Mouse (Mus musculus) hindbrain, embryonic 11.5 days (tissue): ENCODE data around the gene Asb6. TPM values are rescaled to one million over a fixed set of nuclear protein-coding genes. Genes with fewer than 3 reads are reported as not detected.

ENCODE experiments used
- ATAC-seq: fragments of 200-750 bp; cut with Nextera tagmentation; 2 replicates; pipeline ENCODE4 v1.8.0; 2017; ENCODE audit warnings: mild to moderate bottlenecking, moderate TSS enrichment, moderate library complexity; ENCODE audit not compliant: low FRiP score
- DNase-seq: peaks from one replicate; pipeline ENCODE4 v3.0.0-alpha.2; 2015; ENCODE audit warnings: low spot score
- H3K27ac ChIP-seq: fragments of 300-500 bp; sonication (generic); 2 replicates; pipeline ENCODE4 v1.5.1; 2014; ENCODE audit warnings: mild to moderate bottlenecking, low read depth, low read length
- H3K27me3 ChIP-seq: fragments of 300-500 bp; sonication (generic); 2 replicates; pipeline ENCODE4 v1.6.1; 2014; ENCODE audit warnings: mild to moderate bottlenecking, low read length, moderate library complexity, mixed read lengths; ENCODE audit not compliant: control insufficient read depth, insufficient read depth
- H3K36me3 ChIP-seq: fragments of 300-500 bp; sonication (generic); 2 replicates; pipeline ENCODE4 v1.6.1; 2014; ENCODE audit warnings: mild to moderate bottlenecking, low read length, moderate library complexity, mixed read lengths; ENCODE audit not compliant: control insufficient read depth, insufficient read depth
- H3K4me1 ChIP-seq: fragments of 300-500 bp; sonication (generic); replicated peaks from 2 replicates; pipeline ENCODE4 v1.6.1; 2014; ENCODE audit warnings: low read length, mixed read lengths; ENCODE audit not compliant: control insufficient read depth, insufficient read depth
- H3K4me2 ChIP-seq: fragments of 300-500 bp; sonication (generic); replicated peaks from 2 replicates; pipeline ENCODE4 v1.6.1; 2014; ENCODE audit warnings: mild to moderate bottlenecking, low read depth, low read length
- H3K4me3 ChIP-seq: fragments of 300-500 bp; sonication (generic); 2 replicates; pipeline ENCODE4 v1.5.1; 2014; ENCODE audit warnings: low read depth, low read length
- H3K9ac ChIP-seq: fragments of 300-500 bp; sonication (generic); 2 replicates; pipeline ENCODE4 v1.6.1; 2014; ENCODE audit warnings: low read depth, low read length
- H3K9me3 ChIP-seq: fragments of 300-500 bp; sonication (generic); 2 replicates; pipeline ENCODE4 v1.6.1; 2016; ENCODE audit warnings: low read length; ENCODE audit not compliant: control insufficient read depth
- WGBS: fragments of 180-500 bp; shearing (Covaris S2); extraction: QIAGEN DNeasy Blood & Tissue Kit; methylation state at CpG from one replicate; pipeline ENCODE4 v1.1.7; 2014; 5-methylcytosine and 5-hydroxymethylcytosine counted together
- polyA plus RNA-seq: library from polyadenylated mRNA; unstranded; fragments of >200 nt; fragmentation: Nextera tagmentation; extraction: Ambion mirVana; gene quantifications from 2 replicates; pipeline ENCODE4 v1.2.1, GENCODE M21; 2014

Asb6 gene
- polyA plus RNA-seq, 1 experiment from 2014 or later = 26.0 TPM

DNA sequence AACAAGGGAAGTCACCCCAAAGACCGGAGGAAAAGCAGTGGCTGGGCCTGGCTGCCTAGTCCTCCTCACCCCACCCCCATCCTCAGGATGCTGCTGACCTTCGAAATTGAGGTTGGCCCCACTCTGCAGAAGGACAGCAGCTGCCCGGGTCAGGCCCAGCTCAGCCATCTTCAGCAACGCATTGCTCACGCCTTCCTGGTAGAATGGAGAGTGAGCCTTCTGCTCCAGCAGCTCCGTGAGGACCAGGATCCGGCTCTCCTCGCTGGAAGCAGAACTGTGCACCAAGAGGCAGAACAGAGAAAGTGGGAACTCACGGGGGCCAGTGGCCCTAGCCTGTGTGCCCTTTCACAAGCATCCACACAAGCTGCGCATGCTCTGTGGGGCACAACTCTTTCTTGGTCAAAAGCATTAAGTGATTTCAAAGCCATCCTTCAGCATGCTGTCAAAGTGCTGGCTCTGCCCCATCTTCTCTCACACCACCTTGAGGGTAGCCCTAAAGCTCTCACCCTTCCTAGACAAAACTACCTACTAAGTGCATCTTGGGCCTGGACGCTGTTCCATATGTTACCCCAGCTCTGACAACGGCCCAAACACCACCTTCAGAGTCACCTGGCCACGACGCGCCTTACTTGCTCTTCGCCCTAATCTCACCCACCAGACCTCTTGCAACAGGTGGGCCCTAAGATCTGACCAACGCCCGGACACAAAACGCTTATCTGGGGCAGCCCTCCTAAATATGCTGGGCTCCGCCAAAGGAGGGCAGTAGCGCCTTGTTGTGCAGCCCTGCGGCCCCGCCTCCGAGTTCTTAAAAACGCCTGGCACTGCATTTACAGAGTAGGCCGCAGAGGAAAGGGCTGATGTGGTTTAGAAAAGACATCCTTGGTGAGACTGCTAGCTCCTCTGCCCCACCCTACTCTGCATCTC is 3.0 kb downstream of the Asb6 start:
- Histone ChIP-seq H3K9me3 (no peaks in the 10 kb centered on the region), H3K27ac (peak overlapping the region; percentile 62; the same call in 1 of the 2 replicates), H3K4me3 (peak overlapping the region; percentile 98), H3K27me3 (no peaks in the 10 kb centered on the region), H3K36me3 (peaks cover 7% of the 10 kb centered on the region), H3K4me2 (peak overlapping the region; percentile 97), H3K9ac (peak overlapping the region; percentile 83), H3K4me1 (peaks cover 10% of the 10 kb centered on the region)
- ATAC-seq (no peak; the same call in 1 of the 2 replicates), DNase-seq (peak; percentile 59)
- 40% methylated on average over 26 of the region's 26 CpGs for WGBS

DNA sequence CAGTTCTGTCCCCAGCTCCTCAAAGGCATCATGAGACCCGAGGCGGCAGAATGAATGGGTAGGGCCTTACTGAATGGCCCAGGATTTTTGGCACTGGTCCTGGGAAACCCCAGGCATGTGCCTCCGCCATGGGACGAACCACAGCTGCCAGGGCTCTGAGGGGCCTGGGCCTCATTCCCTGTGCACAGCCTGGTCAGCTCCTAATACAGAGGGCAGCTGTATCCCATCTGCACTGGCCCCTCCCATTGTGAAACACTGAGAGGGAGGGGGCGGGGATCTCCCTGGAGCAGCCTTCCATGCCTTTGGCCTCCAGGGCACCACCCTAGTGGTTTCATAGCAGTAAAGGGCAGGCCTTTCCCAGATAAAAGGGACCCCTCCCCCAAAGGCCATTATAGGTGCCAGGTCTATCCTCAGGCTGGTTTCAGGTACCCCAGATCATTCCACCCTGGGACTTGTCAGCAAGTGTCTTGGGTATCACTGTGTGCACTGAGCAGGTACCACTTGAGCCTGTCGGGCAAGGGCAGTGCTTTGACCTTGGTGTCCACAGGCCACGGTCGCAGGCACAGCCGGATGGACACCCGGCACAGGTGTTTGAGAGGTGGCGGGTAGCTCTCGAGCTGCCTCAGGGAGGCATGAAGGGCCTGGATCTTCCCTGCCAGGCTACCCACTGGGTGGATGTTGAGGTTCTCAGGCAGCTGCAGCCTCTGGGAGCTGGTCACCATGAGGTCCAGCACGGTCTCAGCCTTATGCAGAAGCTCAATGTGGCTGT is 6.6 kb downstream of the Asb6 start:
- no peak overlapping the region for H3K4me3 ChIP-seq
- H3K9ac ChIP-seq = no peak overlapping the region
- peaks cover 8% of the 10 kb centered on the region for H3K4me1 ChIP-seq
- H3K4me2 ChIP-seq = no peak overlapping the region
- H3K9me3 ChIP-seq = no peaks in the 10 kb centered on the region
- DNase-seq (no peak), ATAC-seq (no peak)
- 78% methylated on average over 13 of the region's 13 CpGs for WGBS
- H3K27me3 ChIP-seq = no peaks in the 10 kb centered on the region
- H3K27ac ChIP-seq = no peak overlapping the region
- H3K36me3 ChIP-seq = peaks cover 15% of the 10 kb centered on the region

DNA sequence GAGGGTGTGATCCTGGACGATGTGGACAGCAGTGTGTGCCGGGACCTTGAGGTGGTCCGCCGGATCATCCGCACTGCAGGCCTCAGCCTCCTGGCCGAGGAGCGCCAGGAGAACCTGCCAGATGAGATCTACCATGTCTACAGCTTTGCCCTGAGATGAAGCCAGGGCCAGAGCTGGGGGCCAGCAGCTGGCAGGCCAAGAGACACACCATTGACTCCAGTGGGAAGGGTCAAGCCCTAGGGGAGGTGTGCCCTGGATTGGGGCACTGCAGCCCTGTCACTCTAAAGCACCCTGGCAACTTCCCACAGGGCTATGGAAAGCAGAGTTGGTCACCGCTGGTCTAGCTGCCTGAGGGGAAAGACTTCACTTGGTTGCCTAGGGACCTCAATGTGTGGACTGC is 7.7 kb downstream of the Asb6 start:
- ATAC-seq (no peak), DNase-seq (no peak)
- Histone ChIP-seq H3K9ac (no peak overlapping the region), H3K4me1 (peaks cover 8% of the 10 kb centered on the region), H3K9me3 (no peaks in the 10 kb centered on the region), H3K27me3 (no peaks in the 10 kb centered on the region), H3K27ac (no peak overlapping the region), H3K36me3 (peaks cover 15% of the 10 kb centered on the region), H3K4me2 (no peak overlapping the region), H3K4me3 (no peak overlapping the region)
- WGBS = 93% methylated on average over 8 of the region's 8 CpGs

DNA sequence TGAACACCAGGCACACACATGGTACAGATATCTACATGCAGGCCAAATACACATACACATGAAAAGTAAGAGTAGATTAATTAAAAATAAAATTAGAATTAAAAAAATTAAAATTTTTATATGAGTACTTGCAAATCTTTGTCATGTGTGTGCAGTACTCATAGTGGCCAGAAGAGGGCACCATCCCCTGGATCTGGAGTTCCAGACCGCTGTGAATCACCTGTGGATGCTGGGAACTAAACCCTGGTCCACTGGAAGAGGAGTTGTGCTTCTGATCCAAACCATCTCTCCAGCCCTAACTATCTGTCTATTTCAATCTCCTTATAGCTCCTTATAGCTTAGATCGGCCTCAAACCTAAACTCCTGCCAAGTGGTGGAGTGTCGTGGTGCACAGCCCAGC is 9.1 kb downstream of the Asb6 start:
- ATAC-seq (no peak), DNase-seq (no peak)
- Histone ChIP-seq H3K27ac (no peak overlapping the region), H3K4me2 (no peak overlapping the region), H3K9me3 (no peaks in the 10 kb centered on the region), H3K4me3 (no peak overlapping the region), H3K4me1 (no peaks in the 10 kb centered on the region), H3K36me3 (peaks cover 15% of the 10 kb centered on the region), H3K9ac (no peak overlapping the region), H3K27me3 (no peaks in the 10 kb centered on the region)
- WGBS = 96% methylated on average over 3 of the region's 3 CpGs

DNA sequence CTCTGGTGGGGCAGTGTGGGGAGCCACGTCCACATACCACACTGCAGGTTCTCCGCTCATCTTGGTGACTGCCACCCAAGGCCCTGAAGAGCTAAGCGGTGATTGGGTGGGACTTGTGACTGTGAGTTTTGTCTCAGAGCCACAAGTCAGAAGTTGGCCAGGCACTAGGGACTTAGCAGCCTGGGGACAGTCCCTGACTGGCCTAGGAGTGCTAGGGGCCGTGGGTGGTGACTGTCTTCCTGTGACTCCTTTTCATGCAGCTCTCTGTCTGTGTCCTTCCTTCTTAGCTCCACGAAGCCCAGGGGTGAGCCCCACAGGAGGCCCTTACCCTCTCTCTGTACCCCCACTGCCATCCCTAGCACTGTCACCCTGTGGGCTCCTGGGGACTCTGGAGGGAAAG is 10.3 kb downstream of the Asb6 start:
- no peaks in the 10 kb centered on the region for H3K4me1 ChIP-seq
- H3K27ac ChIP-seq = no peak overlapping the region
- H3K9me3 ChIP-seq = no peaks in the 10 kb centered on the region
- no peak for ATAC-seq
- no peaks in the 10 kb centered on the region for H3K27me3 ChIP-seq
- peaks cover 18% of the 10 kb centered on the region for H3K36me3 ChIP-seq
- WGBS = 91% methylated on average over 5 of the region's 5 CpGs
- no peak overlapping the region for H3K9ac ChIP-seq
- no peak overlapping the region for H3K4me2 ChIP-seq
- no peak overlapping the region for H3K4me3 ChIP-seq
- no peak for DNase-seq

DNA sequence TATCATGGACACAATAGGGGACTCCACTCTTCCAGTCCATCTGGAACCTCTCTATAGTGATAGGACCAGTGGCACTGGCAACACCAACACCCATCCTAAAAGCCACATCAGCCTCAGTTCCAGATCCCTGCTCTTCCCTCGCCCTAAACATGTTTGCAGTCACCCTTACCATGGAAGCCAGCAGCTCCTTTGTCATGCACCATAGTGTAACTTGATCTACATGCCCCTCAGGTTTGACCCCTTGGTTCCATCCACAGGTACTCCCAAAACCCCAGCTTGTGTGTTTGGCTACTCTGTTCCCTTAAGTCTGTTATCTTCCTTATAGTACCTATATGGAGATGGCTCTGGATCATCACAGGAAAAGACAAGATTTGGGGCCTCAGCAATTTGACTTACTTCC is 13.8 kb downstream of the Asb6 start:
- Histone ChIP-seq H3K27ac (no peak overlapping the region), H3K36me3 (peaks cover 13% of the 10 kb centered on the region), H3K27me3 (no peaks in the 10 kb centered on the region), H3K9me3 (no peaks in the 10 kb centered on the region), H3K4me3 (no peak overlapping the region), H3K9ac (no peak overlapping the region), H3K4me1 (no peaks in the 10 kb centered on the region), H3K4me2 (no peak overlapping the region)
- DNase-seq = no peak
- no peak for ATAC-seq
- 90% methylated on average over 1 of the region's 1 CpGs for WGBS

DNA sequence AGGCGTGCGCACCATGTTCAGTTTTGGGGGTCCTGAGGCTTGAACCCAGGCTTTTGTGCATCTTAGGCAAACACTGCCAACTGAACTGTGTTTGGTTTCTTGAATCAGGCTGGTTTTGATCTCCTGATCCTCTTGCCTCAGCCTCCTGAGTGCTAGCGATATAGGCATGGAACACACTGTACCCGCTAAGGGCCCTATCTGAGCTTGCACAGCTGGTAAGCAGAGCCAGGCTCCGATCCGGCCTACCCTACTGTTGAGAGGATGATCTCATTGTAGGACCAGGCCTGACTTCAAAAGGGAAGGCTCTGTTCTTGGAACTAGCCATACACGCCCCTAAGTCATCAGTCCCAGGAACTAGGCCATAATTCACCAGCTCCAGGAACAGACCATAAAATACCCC is 19.6 kb downstream of the Asb6 start:
- WGBS = 92% methylated on average over 7 of the region's 7 CpGs
- no peak overlapping the region for H3K4me2 ChIP-seq

DNA sequence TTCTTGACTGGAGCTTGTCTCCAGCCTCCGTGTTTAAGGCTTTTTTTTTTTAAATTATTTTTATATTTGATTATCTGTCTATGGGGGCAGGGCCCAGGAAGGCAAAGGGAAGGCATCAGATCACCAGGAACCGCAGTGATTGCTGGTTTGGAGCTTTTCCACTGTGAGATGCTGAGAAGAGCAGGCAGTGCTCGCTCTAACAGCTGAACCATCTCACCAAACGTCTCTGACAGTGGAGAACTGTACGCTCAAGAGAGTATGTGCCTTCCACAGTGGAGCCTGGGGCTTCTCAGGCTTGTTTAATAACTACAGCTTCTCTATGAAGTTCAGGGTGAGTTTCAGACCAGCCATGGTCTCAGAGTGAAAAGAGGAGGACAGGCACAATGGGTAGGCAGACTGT is 20.6 kb downstream of the Asb6 start:
- WGBS = 88% methylated on average over 5 of the region's 5 CpGs
- H3K9me3 ChIP-seq = no peaks in the 10 kb centered on the region
- no peak for ATAC-seq
- H3K4me1 ChIP-seq = peaks cover 4% of the 10 kb centered on the region
- H3K27me3 ChIP-seq = no peaks in the 10 kb centered on the region
- DNase-seq = no peak
- H3K9ac ChIP-seq = no peak overlapping the region
- no peak overlapping the region for H3K4me3 ChIP-seq
- peak overlapping the region; percentile 32; the same call in 1 of the 2 replicates for H3K4me2 ChIP-seq
- H3K36me3 ChIP-seq = peaks cover 2% of the 10 kb centered on the region; the same call in 1 of the 2 replicates
- no peak overlapping the region for H3K27ac ChIP-seq

More for the DNA sequence above, 19.6 kb downstream of the Asb6 start:
- no peaks in the 10 kb centered on the region for H3K27me3 ChIP-seq
- no peaks in the 10 kb centered on the region for H3K9me3 ChIP-seq
- ATAC-seq (no peak), DNase-seq (no peak)
- H3K27ac ChIP-seq = no peak overlapping the region
- H3K4me1 ChIP-seq = peaks cover 4% of the 10 kb centered on the region
- H3K4me3 ChIP-seq = no peak overlapping the region
- peaks cover 2% of the 10 kb centered on the region; the same call in 1 of the 2 replicates for H3K36me3 ChIP-seq
- H3K9ac ChIP-seq = no peak overlapping the region
